Mouse (Mus musculus): Measurements from ENCODE around the gene Cops2. TPM values are rescaled to one million over a fixed set of nuclear protein-coding genes. Genes with fewer than 3 reads are reported as not detected.

Gene Cops2
- polyA plus RNA-seq, 2 experiments = 49.4 to 50.4 TPM

GRCm38 (mm10) chr2:125781978-125782718 is 76.8 kb downstream of the Cops2 start:
- ATAC-seq (ENCODE audit: insufficient read depth) (peak; percentile 10; the same call in 1 of the 2 replicates), DNase-seq (ENCODE audit: low read depth in 3 of 3, low spot score in 3 of 3) (peak in 1 of 3 experiments; percentile 10)
- no peaks in the 10 kb centered on the region for H3K9me3 ChIP-seq (ENCODE audit: control insufficient read depth, low read length)
- peaks cover 6 to 16% of the 10 kb centered on the region in 2 experiments for H3K4me1 ChIP-seq (replicated peaks; ENCODE audit: control insufficient read depth in 2 of 2, insufficient read depth in 2 of 2, low read length in 1 of 2)
- H3K4me2 ChIP-seq (ENCODE audit: low read depth) = peak overlapping the region; percentile 87
- H3K4me3 ChIP-seq (ENCODE audit: insufficient read depth in 1 of 2, low read depth in 2 of 2, low read length in 2 of 2) = peak overlapping the region; percentile 76 to 88
- no peaks in the 10 kb centered on the region for H3K36me3 ChIP-seq (replicated peaks; ENCODE audit: control insufficient read depth, insufficient read depth, low read depth)
- no peaks in the 10 kb centered on the region for H3K27me3 ChIP-seq (ENCODE audit: control insufficient read depth, insufficient read depth, low read length)
- peak overlapping the region; percentile 40; the same call in 1 of the 2 replicates for H3K27ac ChIP-seq
- H3K9ac ChIP-seq (replicated peaks) = peak overlapping the region; percentile 86
- WGBS (ENCODE audit: insufficient replicate concordance) = 3% methylated on average over 44 of the region's 44 CpGs
- no peak for TF ChIP-seq CTCF (IDR thresholded peaks at IDR 0.05; ENCODE audit: low read depth)
- TF ChIP-seq EP300 (IDR thresholded peaks at IDR 0.05; ENCODE audit: low read depth) = no peak

- H3K4me1 ChIP-seq (replicated peaks; ENCODE audit: control insufficient read depth in 2 of 2, insufficient read depth in 2 of 2, low read length in 1 of 2) = peaks cover 6 to 16% of the 10 kb centered on the region in 2 experiments
- H3K36me3 ChIP-seq (replicated peaks; ENCODE audit: control insufficient read depth, insufficient read depth, low read depth) = no peaks in the 10 kb centered on the region
- H3K27ac ChIP-seq = no peak overlapping the region
- H3K4me3 ChIP-seq (ENCODE audit: insufficient read depth in 1 of 2, low read depth in 2 of 2, low read length in 2 of 2) = no peak overlapping the region
- no peak for ATAC-seq (ENCODE audit: insufficient read depth)
- H3K9ac ChIP-seq (replicated peaks) = peak overlapping the region; percentile 86; the same call in 1 of the 2 replicates
- TF ChIP-seq CTCF (IDR thresholded peaks at IDR 0.05; ENCODE audit: low read depth) (no peak), EP300 (IDR thresholded peaks at IDR 0.05; ENCODE audit: low read depth) (no peak)
- no peaks in the 10 kb centered on the region for H3K9me3 ChIP-seq (ENCODE audit: control insufficient read depth, low read length)
- DNase-seq (ENCODE audit: low read depth in 3 of 3, low spot score in 3 of 3) = no peak
- 69% methylated on average over 2 of the region's 2 CpGs for whole genome bisulfite sequencing (ENCODE audit: insufficient replicate concordance)
- no peaks in the 10 kb centered on the region for H3K27me3 ChIP-seq (ENCODE audit: control insufficient read depth, insufficient read depth, low read length)
- H3K4me2 ChIP-seq (ENCODE audit: low read depth) = peak overlapping the region; percentile 87
Measured at GRCm38 (mm10) chr2:125781006-125781405, 77.9 kb downstream of the Cops2 start.

Other genes with a start within 250 kb of the Cops2 start
- 2.7 and 4.2 TPM in 2 replicates for gene Cep152, start 234.0 kb downstream of the Cops2 start, polyA plus RNA-seq (2012; rRNA removed)
- gene Cep152, start 234.0 kb downstream of the Cops2 start, polyA plus RNA-seq (2014; fragmentation: Nextera tagmentation; extraction: Ambion mirVana) = 4.1 and 4.3 TPM in 2 replicates
- gene Eid1, start 186.0 kb downstream of the Cops2 start, polyA plus RNA-seq (2012; rRNA removed) = 14.4 and 25.9 TPM in 2 replicates
- 45.7 and 48.1 TPM in 2 replicates for gene Eid1, start 186.0 kb downstream of the Cops2 start, polyA plus RNA-seq (2014; fragmentation: Nextera tagmentation; extraction: Ambion mirVana)
- gene Shc4, start 135.0 kb downstream of the Cops2 start, polyA plus RNA-seq (2012; rRNA removed) = 0.52 and 0.60 TPM in 2 replicates
- 0.50 and 0.58 TPM in 2 replicates for gene Shc4, start 135.0 kb downstream of the Cops2 start, polyA plus RNA-seq (2014; fragmentation: Nextera tagmentation; extraction: Ambion mirVana)
- 1.7 and 2.5 TPM in 2 replicates for gene Secisbp2l, start 76.3 kb downstream of the Cops2 start, polyA plus RNA-seq (2012; rRNA removed)
- 3.7 and 4.6 TPM in 2 replicates for gene Secisbp2l, start 76.3 kb downstream of the Cops2 start, polyA plus RNA-seq (2014; fragmentation: Nextera tagmentation; extraction: Ambion mirVana)
- 6.2 and 6.3 TPM in 2 replicates for gene Galk2, start within 50 bp of the Cops2 start, polyA plus RNA-seq (2012; rRNA removed)
- gene Galk2, start within 50 bp of the Cops2 start, polyA plus RNA-seq (2014; fragmentation: Nextera tagmentation; extraction: Ambion mirVana) = 9.7 and 10.1 TPM in 2 replicates
- 0.03 and 0.05 TPM in 2 replicates for gene Fgf7, start 175.5 kb upstream of the Cops2 start, polyA plus RNA-seq (2012; rRNA removed)
- not detected in 2 replicates for gene Fgf7, start 175.5 kb upstream of the Cops2 start, polyA plus RNA-seq (2014; fragmentation: Nextera tagmentation; extraction: Ambion mirVana)